ENCODE assay signal across 8 mouse cellular contexts in genomic region chr5:117505204-117505603, GRCm38 (mm10).
DNase-seq lines count a peak whose midpoint lies in the region; ATAC-seq lines count a peak whose summit lies in the region.

No protein-coding gene starts in this region.

- H3K9me3 ChIP-seq in hindbrain, embryonic 16.5 days (ENCODE audit: control insufficient read depth, low read length): no peaks in the 10 kb centered on the region

- H3K4me3 ChIP-seq in hindbrain, embryonic 16.5 days (ENCODE audit: low read length): no peak overlapping the region

- H3K9ac ChIP-seq in hindbrain, embryonic 16.5 days (ENCODE audit: low read depth, low read length): no peak overlapping the region

- no peaks in the 10 kb centered on the region for H3K4me1 ChIP-seq in hindbrain, embryonic 16.5 days (ENCODE audit: control insufficient read depth, insufficient read depth, low read depth, low read length)

- DNase-seq in gastrocnemius, adult 18-20 months (ENCODE audit: low spot score): peak; percentile 51
- no peak for DNase-seq in gastrocnemius, postnatal 25 days
- peak; percentile 39 for DNase-seq in adrenal gland, adult 8-10 months
- peak; percentile 57 for DNase-seq in embryo, embryonic 11 days
- peak; percentile 53 for DNase-seq in left cerebral cortex, adult 11 months (ENCODE audit: low spot score)
- peak; percentile 39 for DNase-seq in skeletal muscle tissue, adult 2 months (ENCODE audit: low read depth, low spot score)

- no peak overlapping the region for H3K4me2 ChIP-seq in hindbrain, embryonic 16.5 days (ENCODE audit: low read length)

- 72% methylated on average over 10 of the region's 10 CpGs for WGBS in hindbrain, embryonic 16.5 days

- H3K27ac ChIP-seq in hindbrain, embryonic 16.5 days (ENCODE audit: low read depth, low read length): no peak overlapping the region

- no peaks in the 10 kb centered on the region; the same call in 1 of the 2 replicates for H3K27me3 ChIP-seq in hindbrain, embryonic 16.5 days (replicated peaks; ENCODE audit: control insufficient read depth, insufficient read depth, low read length)

- H3K36me3 ChIP-seq in hindbrain, embryonic 16.5 days (ENCODE audit: control insufficient read depth, insufficient read depth, low read length): no peaks in the 10 kb centered on the region; the same call in 1 of the 2 replicates

- 0 out of 2 replicates have a peak, but pooled peaks have one; percentile 22 for ATAC-seq in hindbrain, embryonic 16.5 days
- peak; percentile 29; the same call in 1 of the 2 replicates for ATAC-seq in megakaryocyte-erythroid progenitor cell, adult 5-6 weeks (replicated peaks; ENCODE audit: low FRiP score, low TSS enrichment, poor library complexity, severe bottlenecking)
